8 mouse cellular contexts compared by ENCODE assay signal in the genomic region with DNA sequence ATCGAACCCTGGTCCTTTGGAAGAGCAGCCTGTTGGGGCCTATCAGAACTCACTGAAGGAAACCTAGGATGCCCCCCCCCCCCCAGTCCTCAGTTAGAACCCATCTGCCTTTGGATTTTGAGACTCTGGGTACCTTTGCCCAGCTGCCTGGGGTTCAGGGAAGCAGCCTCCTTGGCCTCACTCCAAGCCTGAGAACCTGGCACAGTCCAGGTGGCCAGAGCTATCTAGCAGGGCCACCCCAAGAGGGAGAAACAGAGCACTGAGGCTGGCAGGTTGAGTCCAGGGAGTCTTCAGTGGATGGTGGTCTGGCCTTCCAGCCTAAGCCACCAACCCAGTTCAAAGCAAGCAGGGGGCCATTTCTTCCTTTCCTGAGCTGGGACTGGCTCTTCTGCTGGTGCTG.
DNase-seq lines count a peak whose midpoint lies in the region; ATAC-seq and TF ChIP-seq lines count a peak whose summit lies in the region.

No protein-coding gene starts in this region.

- no peak for TF ChIP-seq EP300 in liver, postnatal 0 days (IDR thresholded peaks at IDR 0.05; ENCODE audit: low read depth)

- H3K4me1 ChIP-seq in liver, embryonic 11.5 days (replicated peaks; ENCODE audit: control insufficient read depth, insufficient read depth, low read length) = peaks cover 39% of the 10 kb centered on the region
- H3K4me1 ChIP-seq in liver, postnatal 0 days (ENCODE audit: insufficient read depth) = peaks cover 34% of the 10 kb centered on the region
- H3K4me1 ChIP-seq in stomach, embryonic 15.5 days = peaks cover 45% of the 10 kb centered on the region

- no peak overlapping the region for H3K4me3 ChIP-seq in liver, embryonic 11.5 days (ENCODE audit: low read depth, low read length)
- no peak overlapping the region for H3K4me3 ChIP-seq in liver, postnatal 0 days (ENCODE audit: low read depth, low read length)
- H3K4me3 ChIP-seq in stomach, embryonic 15.5 days (replicated peaks) = no peak overlapping the region

- DNase-seq in cerebellum, adult 9-11 months = peak; percentile 66
- no peak for DNase-seq in liver, embryonic 11.5 days (ENCODE audit: low spot score)
- no peak for DNase-seq in liver, postnatal 0 days
- peak; percentile 72 for DNase-seq in kidney, postnatal 14 days
- DNase-seq in thymus, postnatal 0 days (ENCODE audit: low spot score) = no peak
- no peak for DNase-seq in adrenal gland, adult 2 months

- no peaks in the 10 kb centered on the region for H3K36me3 ChIP-seq in liver, embryonic 11.5 days (ENCODE audit: control insufficient read depth, insufficient read depth, low read length)
- H3K36me3 ChIP-seq in liver, postnatal 0 days (replicated peaks; ENCODE audit: insufficient read depth, low read length) = no peaks in the 10 kb centered on the region
- H3K36me3 ChIP-seq in stomach, embryonic 15.5 days = no peaks in the 10 kb centered on the region

- WGBS in liver, embryonic 11.5 days = 90% methylated on average over 1 of the region's 1 CpGs
- 75% methylated on average over 1 of the region's 1 CpGs for WGBS in liver, postnatal 0 days (ENCODE audit: insufficient replicate concordance)
- 100% methylated on average over 1 of the region's 1 CpGs for WGBS in stomach, embryonic 15.5 days

- H3K27me3 ChIP-seq in liver, embryonic 11.5 days (replicated peaks; ENCODE audit: control insufficient read depth, insufficient read depth, low read length) = peaks cover 22% of the 10 kb centered on the region
- peaks cover 3% of the 10 kb centered on the region; the same call in 1 of the 2 replicates for H3K27me3 ChIP-seq in liver, postnatal 0 days (ENCODE audit: insufficient read depth, low read length)
- no peaks in the 10 kb centered on the region for H3K27me3 ChIP-seq in stomach, embryonic 15.5 days (replicated peaks)

- no peaks in the 10 kb centered on the region for H3K9me3 ChIP-seq in liver, embryonic 11.5 days (ENCODE audit: control insufficient read depth, low read length)
- no peaks in the 10 kb centered on the region for H3K9me3 ChIP-seq in liver, postnatal 0 days (ENCODE audit: low read length)
- no peaks in the 10 kb centered on the region for H3K9me3 ChIP-seq in stomach, embryonic 15.5 days

- TF ChIP-seq CTCF in liver, postnatal 0 days (IDR thresholded peaks at IDR 0.05; ENCODE audit: low read depth) = no peak

- no peak overlapping the region for H3K9ac ChIP-seq in liver, embryonic 11.5 days (ENCODE audit: low read depth, low read length)
- no peak overlapping the region for H3K9ac ChIP-seq in liver, postnatal 0 days (replicated peaks)
- H3K9ac ChIP-seq in stomach, embryonic 15.5 days = no peak overlapping the region

- ATAC-seq in cerebellum, adult (ENCODE audit: insufficient number of reproducible peaks, low FRiP score, low TSS enrichment) = no peak
- ATAC-seq in liver, embryonic 11.5 days (replicated peaks; ENCODE audit: low FRiP score) = no peak
- no peak for ATAC-seq in liver, postnatal 0 days
- ATAC-seq in stomach, embryonic 15.5 days (ENCODE audit: insufficient read depth, low FRiP score, low read depth) = no peak

- no peak overlapping the region for H3K4me2 ChIP-seq in liver, embryonic 11.5 days
- H3K4me2 ChIP-seq in liver, postnatal 0 days (ENCODE audit: low read depth, low read length) = no peak overlapping the region
- H3K4me2 ChIP-seq in stomach, embryonic 15.5 days = no peak overlapping the region

- H3K27ac ChIP-seq in liver, embryonic 11.5 days (ENCODE audit: low read depth, low read length) = peak overlapping the region; percentile 40; the same call in 1 of the 2 replicates
- no peak overlapping the region for H3K27ac ChIP-seq in liver, postnatal 0 days (ENCODE audit: low read depth)
- H3K27ac ChIP-seq in stomach, embryonic 15.5 days = peak overlapping the region; percentile 80

Comparison
In these comparisons a context has a peak if more than half of its experiments do, and no peak if none do; other contexts are left out.
1. DNase-seq: peak in cerebellum, adult 9-11 months (single experiment) and kidney, postnatal 14 days (single experiment); none in liver, embryonic 11.5 days (single experiment), liver, postnatal 0 days (single experiment), thymus, postnatal 0 days (single experiment) and adrenal gland, adult 2 months (single experiment).